ENCODE assay signal across 19 mouse cellular contexts in the genomic region with DNA sequence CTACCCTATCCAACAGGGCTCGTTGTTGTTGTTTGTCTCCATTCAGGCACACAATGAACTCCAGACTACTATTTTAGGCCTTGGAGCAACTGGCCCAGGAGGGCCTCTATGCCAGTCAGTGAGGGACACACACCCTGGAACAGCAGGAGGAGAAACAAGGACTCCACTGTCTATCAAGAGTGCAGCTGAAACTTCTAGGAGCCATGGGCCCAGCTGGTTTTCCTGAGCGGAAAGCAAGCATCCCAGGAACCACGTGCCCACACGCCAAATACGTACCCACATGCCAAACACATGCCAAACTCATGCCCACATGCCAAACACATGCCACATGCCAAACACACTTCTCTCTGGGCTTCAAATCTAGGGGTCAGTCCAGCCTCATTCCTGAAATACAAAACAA.
DNase-seq lines count a peak whose midpoint lies in the region; TF ChIP-seq lines count a peak whose summit lies in the region.
"Had no signal": no experiment of that assay in that cellular context is flagged by ENCODE, and none has a peak within 500 bp of the region (broad histone marks: within the 10 kb centered on the region; RNA-seq: fewer than 3 reads in every experiment).

No protein-coding gene starts in this region.

- no peak overlapping the region for H3K4me3 ChIP-seq in gastrocnemius, adult 2 months
- no peak overlapping the region for H3K4me3 ChIP-seq in layer of hippocampus, adult 2 months
- H3K4me3 ChIP-seq in left cerebral cortex, adult 2 months = no peak overlapping the region
- no peak overlapping the region for H3K4me3 ChIP-seq in myocyte

- no peak for TF ChIP-seq POLR2A in myocyte (IDR thresholded peaks at IDR 0.05; ENCODE audit: insufficient read length, low read depth)

- H3K27ac ChIP-seq in gastrocnemius, adult 2 months = peak overlapping the region; percentile 54
- H3K27ac ChIP-seq in layer of hippocampus, adult 2 months = peak overlapping the region; percentile 61; the same call in 1 of the 2 replicates
- H3K27ac ChIP-seq in left cerebral cortex, adult 2 months = 0 out of 2 replicates have a peak overlapping the region, but pooled peaks have one; percentile 40

- H3K27me3 ChIP-seq in myocyte (ENCODE audit: control insufficient read depth, insufficient read depth, insufficient read length) = no peaks in the 10 kb centered on the region
- H3K27me3 ChIP-seq: CH12.LX, Patski had no signal

- no peak for DNase-seq in gastrocnemius, adult 2 months
- DNase-seq in gastrocnemius, postnatal 25 days = no peak
- DNase-seq in layer of hippocampus, adult 2 months (ENCODE audit: low spot score in 2 of 2) = no peak
- DNase-seq in layer of hippocampus, adult 9-11 months = no peak
- no peak for DNase-seq in left cerebral cortex, adult 2 months (ENCODE audit: extremely low spot score in 1 of 2, low spot score in 2 of 2)
- DNase-seq in left cerebral cortex, postnatal 14 days (ENCODE audit: low spot score in 2 of 2) = no peak
- DNase-seq in right cerebral cortex, postnatal 25 days = no peak
- DNase-seq: adrenal gland, adult 2 months; adrenal gland, adult 8-10 months; adrenal gland, postnatal 10 days; adrenal gland, postnatal 14 days; adrenal gland, postnatal 25 days; adrenal gland, postnatal 36 days; B cell, adult 2 months; cerebellum, adult 11 months; cerebellum, adult 11-12 months had no signal

- peaks cover 67% of the 10 kb centered on the region for H3K79me2 ChIP-seq in myocyte (ENCODE audit: control insufficient read depth, insufficient read depth)

- H3K4me2 ChIP-seq in myocyte (ENCODE audit: low read depth) = no peak overlapping the region

- intact Hi-C loops in gastrocnemius, adult 2 months (cut with DNase I) = no loop called here
- intact Hi-C loops in left cerebral cortex, adult 2 months (cut with DNase I) = no loop called here
- intact Hi-C loops in left cerebral cortex, postnatal 14 days (cut with DNase I) = no loop called here

- no peak for TF ChIP-seq CTCF in gastrocnemius, adult 2 months (IDR thresholded peaks at IDR 0.05)
- no peak for TF ChIP-seq CTCF in layer of hippocampus, adult 2 months (conservative IDR thresholded peaks at IDR 0.05)
- TF ChIP-seq CTCF in left cerebral cortex, adult 2 months (IDR thresholded peaks at IDR 0.05) = no peak

- no peaks in the 10 kb centered on the region for H3K36me3 ChIP-seq in myocyte (ENCODE audit: control insufficient read depth, insufficient read depth)

- no peak overlapping the region for H3ac ChIP-seq in myocyte (ENCODE audit: control insufficient read depth, insufficient read length)

TF ChIP-seq in myocyte, 11 proteins besides CTCF, POLR2A, EP300 and RAD21:
- TF ChIP-seq MYOD1 (IDR thresholded peaks at IDR 0.05; ENCODE audit: control insufficient read depth in 1 of 3, insufficient read length in 2 of 3, low read depth in 2 of 3) (peak in 2 of 3 experiments; percentile 43 to 58), TCF12 (IDR thresholded peaks at IDR 0.05; ENCODE audit: insufficient read depth, poor library complexity, severe bottlenecking) (no peak), MYOG (IDR thresholded peaks at IDR 0.05; ENCODE audit: control insufficient read depth in 1 of 3, insufficient read depth in 1 of 3, insufficient read length in 2 of 3, low read depth in 2 of 3) (peak; percentile 11 to 68 (median 59))
TF ChIP-seq in myocyte: peak in this region for 2.
